Mouse (Mus musculus): ENCODE measurements around the gene 1700093K21Rik. TPM values are rescaled to one million over a fixed set of nuclear protein-coding genes. Genes with fewer than 3 reads are reported as not detected.
A peak's percentile ranks its signal among the peaks of the same experiment; 100 is the strongest.
"Not testable (repeated sequence)": the region's sequence is repeated elsewhere in the genome, so short reads cannot be mapped to it uniquely, and the experiment has no call there.

1700093K21Rik gene
- total RNA-seq (2021) = under 1 TPM in 1 of 2 experiments, not detected in 1; 0.41 TPM
- long read RNA-seq, experiment 1 = 0 reads
- long read RNA-seq, experiment 2 = 0 reads

DNA sequence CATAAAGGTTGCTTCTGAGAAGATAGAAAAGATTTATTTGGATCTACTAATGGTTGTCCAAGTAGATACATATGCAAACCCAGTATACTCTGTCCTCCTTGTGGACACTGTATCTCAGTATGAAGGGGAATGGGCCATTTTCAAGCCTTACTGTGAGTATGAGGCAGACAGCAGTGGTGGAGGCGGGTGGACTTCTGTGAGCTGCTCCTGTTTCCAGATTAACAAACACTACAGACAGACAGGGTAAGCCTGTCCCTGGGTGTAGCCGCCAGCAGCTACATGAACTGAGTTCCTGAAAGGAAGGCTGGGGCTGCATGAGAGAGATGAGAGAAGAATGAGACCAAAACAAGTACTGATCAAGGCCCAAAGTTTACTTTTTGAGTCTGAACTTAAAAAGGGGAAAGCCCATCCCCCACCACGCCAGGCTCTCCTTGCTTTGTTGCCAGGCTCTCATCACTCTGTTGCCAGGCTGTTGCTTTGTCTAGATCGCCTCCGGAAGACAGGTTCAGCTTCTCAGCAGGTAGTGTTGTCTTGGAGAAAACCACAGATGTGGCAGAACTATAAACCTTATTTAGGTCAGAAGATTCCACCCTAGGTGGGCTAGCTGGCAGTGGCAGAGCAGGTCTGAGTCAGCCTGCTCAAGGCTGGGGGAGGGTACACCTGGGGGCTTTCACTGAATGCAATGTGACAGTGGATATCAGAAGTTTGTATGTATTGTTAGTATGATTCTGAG is at the start of gene 1700093K21Rik:
Gene 1700093K21Rik (minus strand): TSS at position 683 of the 733 bp plus-strand sequence.
- no peak for DNase-seq

DNA sequence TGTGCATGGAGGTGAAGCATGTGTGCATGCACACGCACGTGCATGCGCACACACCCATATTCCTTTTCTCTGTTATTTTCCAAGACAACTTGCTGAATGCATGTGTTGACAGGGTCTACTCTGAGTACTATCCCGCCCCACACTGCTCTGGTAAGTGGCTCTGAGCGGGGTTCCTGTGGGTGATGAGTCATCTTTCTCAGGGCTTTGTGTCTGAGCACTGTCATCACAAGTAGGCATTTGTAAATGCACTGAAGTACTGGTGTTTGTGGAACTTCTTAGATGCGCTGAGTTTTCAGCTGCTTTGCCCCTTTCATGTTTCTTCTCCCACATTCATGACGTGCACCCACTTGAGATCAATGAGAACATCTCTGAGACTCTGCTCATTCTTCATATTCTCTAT is 49.2 kb upstream of the 1700093K21Rik start:
- DNase-seq = no peak

DNA sequence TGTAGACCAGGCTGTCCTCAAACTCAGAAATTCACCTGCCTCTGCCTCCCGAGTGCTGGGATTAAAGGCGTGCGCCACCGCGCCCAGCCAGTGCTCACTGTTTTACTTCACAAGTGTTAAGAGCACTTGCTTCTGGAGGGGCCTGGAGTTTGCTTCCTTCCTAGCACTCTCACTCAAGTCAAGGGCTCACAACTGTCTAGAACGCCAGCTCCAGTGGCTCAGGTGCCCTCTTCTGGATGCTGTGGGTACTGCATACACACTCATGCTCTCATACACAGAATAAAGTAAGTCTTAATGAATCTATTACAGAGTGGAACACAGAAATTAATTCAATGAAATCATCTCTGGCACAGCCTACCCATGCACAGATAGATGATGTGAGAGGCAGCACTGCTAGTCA is 44.8 kb upstream of the 1700093K21Rik start:
- peak; percentile 76 for DNase-seq

DNA sequence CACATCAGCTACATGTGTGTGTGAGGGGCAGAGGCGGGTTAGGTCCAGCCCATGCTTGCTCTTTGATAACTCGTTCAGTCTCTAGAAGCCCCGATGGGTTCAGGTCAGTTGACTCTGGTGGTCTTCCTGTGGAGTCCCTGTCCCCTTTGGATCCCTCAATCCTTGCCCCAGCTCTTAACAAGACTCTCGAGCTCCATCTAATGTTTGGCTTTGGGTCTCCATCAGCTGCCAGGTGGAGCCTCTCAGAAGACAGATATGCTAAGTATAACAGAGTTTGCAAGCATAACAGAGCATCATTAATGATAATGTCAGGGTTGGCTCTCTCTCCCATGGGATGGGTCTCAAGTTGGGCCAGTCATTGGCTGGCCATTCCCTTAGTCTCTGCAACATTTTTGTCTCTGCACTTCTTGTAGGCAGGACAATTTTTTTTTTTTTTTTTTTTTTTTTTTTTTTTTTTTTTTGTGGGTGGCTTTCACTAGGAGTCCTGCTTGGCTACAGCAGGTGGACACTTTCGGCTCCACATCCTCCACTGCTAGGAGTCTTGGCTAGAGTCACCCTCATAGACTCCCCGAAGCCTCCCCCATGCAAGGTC is 36.2 kb upstream of the 1700093K21Rik start:
- no peak for DNase-seq

DNA sequence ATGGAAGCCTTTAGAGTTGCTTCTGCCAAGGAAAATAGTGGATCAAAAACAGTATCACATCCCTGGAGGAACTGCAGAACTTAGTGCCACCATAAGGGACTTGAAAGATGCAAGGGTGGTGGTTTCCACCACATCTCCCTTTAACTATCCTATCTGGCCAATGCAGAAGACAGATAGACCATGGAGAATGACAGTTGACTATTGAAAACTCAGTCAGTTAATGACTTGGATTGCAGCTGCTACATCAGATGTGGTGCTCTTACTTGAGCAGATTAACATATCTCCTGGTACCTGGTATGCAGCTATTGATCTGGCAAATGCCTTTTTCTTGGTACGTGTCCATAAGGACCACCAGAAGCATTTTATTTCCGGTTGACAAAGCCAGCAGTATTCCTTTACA is 16.5 kb upstream of the 1700093K21Rik start:
- no peak for DNase-seq

DNA sequence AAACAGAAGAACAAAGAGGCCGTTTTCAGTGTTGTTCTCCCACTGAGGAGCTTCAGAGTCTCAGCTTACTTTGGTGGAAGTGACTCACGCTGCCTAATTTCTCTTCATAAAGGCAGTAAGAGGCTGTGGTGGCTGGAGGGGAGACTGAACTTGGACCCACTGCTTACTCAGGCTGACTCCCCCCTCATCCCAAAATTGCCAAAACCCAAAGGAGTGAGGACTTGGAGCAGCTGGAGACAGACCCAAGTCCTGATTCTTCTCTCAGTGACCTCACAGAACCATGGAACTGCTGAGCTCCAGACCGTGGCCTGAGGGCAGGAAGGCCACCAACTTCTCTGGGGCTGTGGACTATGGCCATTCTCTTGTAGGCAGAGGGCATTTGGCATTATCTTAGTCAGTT is 2.0 kb downstream of the 1700093K21Rik start:
- DNase-seq = no peak

DNA sequence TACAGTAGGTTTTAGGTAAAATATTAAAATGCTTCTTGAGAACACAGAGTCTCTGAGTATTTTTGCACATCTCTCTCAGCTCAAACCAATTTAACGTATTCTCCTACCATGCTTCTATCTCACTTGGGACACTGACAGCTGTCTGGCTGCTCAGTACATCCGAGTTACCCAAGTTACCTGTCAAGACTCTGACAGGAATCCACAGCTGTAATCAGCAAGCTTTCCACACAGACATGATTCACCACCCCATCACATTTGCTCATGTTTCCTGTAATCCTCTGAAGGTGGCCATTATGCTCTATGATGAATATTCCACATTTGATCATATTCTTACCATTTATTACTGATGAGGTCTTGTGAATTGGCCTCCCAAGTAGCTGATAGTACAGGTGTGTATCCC is 5.6 kb downstream of the 1700093K21Rik start:
- DNase-seq = no peak

DNA sequence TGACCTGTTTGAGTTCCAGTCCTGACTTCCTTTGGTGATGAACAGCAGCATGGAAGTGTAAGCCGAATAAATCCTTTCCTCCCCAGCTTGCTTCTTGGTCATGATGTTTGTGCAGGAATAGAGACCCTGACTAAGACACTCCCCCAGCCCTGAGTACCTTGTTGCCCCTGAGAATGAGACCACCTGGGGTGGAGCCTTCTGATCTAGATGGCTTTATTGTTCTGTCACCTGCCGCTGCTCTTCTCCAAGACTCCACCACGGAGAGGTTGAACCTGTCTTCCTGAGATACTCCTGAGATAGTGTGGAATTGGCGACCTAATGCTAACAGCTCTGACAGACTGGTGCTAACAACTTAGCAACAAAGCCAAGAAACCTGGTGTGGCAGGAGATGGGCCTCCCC is 6.2 kb downstream of the 1700093K21Rik start:
- not testable (repeated sequence) for DNase-seq

DNA sequence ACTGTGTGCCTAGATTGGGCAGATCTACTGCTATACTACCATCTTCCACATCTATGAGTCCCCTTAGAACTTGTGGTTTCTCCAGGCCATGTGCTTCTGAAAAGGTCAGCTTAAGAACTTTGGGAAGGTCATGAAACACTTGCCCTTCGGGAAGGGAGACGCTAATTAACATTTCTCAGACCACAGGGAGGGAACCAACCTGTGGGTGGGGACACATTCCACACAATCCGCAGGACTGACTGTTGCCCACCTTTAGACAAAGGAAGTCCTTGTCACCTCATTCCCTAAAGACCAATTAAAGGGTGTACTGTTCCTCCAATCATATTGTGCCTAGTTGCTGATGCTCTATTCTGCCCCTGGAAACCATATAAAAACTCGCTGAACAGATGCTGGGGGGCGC is 16.2 kb downstream of the 1700093K21Rik start:
- DNase-seq = not testable (repeated sequence)

DNA sequence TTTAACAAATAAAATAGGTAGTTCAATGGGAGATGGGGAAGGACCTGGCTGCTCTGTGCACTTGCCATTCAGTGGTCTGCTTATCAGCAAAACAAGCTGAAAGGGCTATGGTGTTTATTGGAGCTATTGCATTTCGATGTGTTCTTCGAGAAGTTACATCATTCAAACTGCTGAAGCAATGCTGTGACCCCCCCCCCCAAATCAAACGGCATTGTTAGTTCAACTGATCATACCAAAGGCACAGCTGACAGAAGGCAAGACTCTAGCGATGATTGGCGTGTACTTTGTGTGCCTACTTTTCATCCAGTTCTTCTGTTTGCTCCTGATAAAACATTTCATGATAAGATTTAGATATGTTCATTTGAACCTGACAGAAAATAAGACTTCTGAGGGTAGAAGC is 22.3 kb downstream of the 1700093K21Rik start:
- DNase-seq = no peak

DNA sequence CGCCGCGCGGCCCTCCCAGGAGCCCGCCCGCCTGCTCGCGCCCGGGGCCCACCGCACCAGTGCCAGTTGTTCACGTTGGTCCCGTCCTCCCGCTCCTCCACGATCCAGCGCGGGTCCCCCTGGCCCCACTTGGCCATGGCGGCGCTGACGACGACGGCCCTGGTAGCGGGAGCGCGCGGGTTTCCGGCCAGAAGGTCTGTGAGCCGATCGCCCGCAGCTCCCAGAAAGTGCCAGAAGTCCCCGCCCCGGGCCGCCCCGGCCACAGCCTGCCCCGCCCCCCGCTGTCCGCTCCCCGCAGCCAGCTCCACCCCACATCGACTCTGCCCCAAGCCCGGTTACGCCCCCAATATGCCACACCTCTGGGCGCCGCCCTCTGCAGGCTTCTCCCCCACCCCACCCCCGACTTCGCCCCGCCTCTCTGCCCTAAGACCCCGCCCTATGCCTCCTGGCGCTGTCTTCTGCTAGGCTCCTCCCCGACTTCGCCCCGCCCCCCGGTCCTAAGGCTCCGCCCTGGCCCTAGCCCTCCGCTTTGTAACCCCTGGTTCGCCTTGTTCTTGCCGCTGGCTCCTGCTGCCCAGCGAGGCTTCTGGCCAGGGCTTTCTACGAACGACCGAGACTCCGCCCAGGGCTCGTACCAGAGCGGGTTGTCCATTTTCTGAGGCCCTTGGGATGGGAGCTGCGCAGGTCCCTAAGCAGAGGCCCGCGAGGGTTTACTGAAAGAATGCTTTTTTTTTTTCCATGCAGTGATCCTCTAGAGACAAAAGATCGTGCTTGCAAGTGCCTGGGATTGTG is 23.0 kb downstream of the 1700093K21Rik start, which contains the start of gene Ahsa2:
Gene Ahsa2 (minus strand): TSS at position 313 of the 792 bp plus-strand sequence.
- DNase-seq = peak; percentile 99

DNA sequence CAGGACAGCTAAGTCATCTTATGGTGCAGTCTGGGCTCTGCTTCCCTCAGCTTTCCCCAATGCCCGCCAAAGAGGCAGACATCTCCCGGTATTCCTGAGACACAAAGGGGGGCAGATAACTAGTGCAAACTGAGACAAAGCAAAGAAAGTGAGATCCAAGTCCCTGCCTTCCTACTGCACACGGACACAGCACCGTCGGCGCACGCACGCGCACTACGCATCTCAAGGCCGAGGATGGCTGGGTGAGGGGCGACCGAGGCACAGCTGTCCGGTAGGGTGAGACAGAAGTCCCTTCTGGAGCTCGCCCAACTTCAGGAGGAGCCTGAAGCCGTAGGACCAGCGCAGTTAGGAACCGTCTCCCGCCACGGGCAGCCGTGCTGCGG is 23.6 kb downstream of the 1700093K21Rik start:
- peak; percentile 69 for DNase-seq

DNA sequence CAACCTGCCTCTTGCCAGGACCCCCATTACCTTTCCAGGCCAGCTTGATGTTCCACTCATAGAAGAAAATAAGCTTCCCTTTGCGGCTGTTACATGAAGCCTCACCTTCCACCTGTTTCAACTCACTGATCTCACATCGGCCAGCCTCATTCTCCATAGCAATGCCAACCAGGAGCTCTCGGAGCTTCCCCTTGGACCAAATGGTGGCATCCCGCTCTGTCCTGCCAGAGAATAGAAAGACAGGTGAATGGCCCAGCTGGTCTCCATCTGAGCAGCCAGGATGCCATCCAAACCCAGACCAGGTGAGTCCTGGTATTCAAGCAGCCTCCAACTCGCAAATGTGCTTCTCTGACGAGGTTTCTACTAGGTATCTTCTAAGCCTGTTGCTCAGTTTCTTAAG is 24.3 kb downstream of the 1700093K21Rik start:
- DNase-seq = no peak

DNA sequence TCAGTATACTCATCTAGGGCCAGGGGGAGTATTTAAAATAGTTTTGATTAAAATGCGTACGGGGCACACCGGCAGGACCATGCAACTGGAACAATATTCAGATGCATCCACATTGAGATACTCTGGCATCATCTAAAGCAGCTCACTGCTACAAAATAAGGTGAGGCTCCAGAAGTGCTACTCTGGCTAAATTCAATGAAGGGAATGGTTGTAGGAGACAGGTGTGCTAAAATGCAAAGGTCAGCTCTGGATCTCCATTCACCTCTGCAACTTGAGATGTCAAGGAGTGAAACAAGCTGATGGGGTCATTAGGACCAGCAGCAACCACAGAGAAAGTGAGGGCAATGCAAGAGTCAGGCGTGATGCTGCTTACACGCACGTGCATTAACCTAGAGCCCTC is 25.7 kb downstream of the 1700093K21Rik start:
- no peak for DNase-seq

DNA sequence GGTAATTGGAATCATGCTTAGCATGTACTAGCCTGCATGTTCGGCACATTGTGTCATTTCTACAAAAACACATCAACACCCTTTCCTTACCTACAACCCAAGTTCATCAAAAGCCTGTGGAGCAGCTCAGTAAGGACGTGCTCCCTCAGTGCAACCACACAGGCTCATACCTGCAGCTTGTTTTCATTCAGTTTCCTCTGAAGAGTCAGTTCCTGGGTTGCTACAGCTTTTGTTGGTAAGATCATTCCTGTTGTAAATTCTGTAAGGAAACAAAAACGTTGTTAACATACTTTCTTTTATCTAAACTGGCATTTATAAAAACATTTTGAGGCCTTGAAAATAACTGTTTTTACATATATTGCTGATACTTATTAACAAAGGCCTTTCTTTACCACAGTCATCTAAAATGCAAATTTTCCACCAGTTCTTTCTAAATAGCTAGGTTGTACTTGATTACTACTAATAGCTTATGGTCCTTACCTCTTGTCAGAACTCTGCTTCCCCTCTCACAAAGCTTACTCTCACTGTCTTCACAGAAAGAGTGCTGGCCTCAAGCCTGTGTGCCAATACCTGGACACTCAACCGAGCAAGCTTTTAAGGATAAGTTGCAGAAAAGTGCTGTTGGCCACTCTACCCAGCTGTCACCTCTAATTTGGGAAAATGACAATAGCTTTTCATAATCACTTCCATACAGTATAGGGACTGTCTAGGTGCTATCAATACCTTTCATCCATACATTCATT is 28.7 kb downstream of the 1700093K21Rik start:
- DNase-seq = no peak

DNA sequence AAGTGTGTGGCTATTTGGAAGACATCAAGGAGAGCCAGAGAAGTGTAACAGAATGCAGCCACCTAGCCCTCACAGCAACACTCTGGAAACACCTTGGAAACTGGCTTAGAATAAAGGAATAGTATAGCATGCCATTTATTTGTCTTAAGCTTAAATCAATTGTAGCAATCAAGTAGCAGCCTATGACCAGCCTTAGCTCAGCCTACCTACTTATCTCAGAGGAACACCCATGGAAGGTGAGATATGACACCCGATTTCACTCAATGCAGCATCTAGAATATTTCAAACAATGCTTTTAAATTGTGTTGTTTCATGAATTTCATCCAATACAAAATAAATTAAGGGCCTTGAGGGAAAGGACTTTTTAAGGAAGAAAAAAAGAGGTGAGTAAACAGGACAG is 31.0 kb downstream of the 1700093K21Rik start:
- DNase-seq = no peak

Small RNAs within 50 kb of the gene (microRNA-seq; reads per million reads assigned to microRNA genes)
- gene Gm47279 = 0 reads per million in 2 experiments

Other genes starting within 250 kb of the 1700093K21Rik start
- 10 to 100 TPM; 37.8 to 40.7 TPM for gene Usp34, start 214.3 kb downstream of the 1700093K21Rik start, total RNA-seq (2021)
- gene Ahsa2, start 23.1 kb downstream of the 1700093K21Rik start, total RNA-seq (2021) = 10 to 100 TPM; 38.1 to 45.6 TPM
- gene 0610010F05Rik, start 112.5 kb upstream of the 1700093K21Rik start, total RNA-seq (2021) = 1 to 10 TPM; 9.1 to 10.0 TPM
- gene Pus10, start 144.5 kb upstream of the 1700093K21Rik start, total RNA-seq (2021) = 10 to 100 TPM; 14.1 to 14.4 TPM
- 10 to 100 TPM; 16.9 to 22.0 TPM for gene Pex13, start 144.8 kb upstream of the 1700093K21Rik start, total RNA-seq (2021)
- gene Rel, start 249.8 kb upstream of the 1700093K21Rik start, total RNA-seq (2021) = 1 to 10 TPM; 3.1 to 4.7 TPM

Measured in gastrocnemius, postnatal 10 days (tissue).